Comparison of ENCODE assay signal across 8 mouse cellular contexts in the genomic region with DNA sequence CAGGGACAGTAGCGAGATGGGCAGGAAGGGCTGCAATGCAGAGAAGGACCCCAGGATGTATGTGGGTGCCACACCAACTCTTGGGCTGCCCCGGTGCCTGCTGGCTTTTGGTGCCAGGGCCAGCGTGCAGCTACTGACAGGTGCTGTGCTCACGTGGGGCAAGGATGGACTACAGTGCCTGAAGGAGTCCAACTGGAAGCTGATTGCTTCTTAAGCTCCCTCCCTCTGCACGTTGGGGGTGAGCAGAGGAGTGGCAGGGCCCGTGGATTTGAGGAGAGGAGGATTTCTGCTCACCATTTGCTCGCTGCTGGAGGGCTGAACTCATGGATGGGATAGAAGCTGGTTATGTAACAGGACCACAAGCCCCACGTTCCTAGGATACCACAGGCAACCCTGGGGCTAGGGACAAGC. TPM values are rescaled to one million over a fixed set of nuclear protein-coding genes. Genes with fewer than 3 reads are reported as not detected.
DNase-seq lines count a peak whose midpoint lies in the region; ATAC-seq and TF ChIP-seq lines count a peak whose summit lies in the region.

No protein-coding gene starts in this region.

- intact Hi-C loops in heart, adult 2 months (cut with DNase I), result no loop called here
- intact Hi-C loops in heart, postnatal 10 days (cut with DNase I), result loop anchor here (2.0 kb wide), 1 partner anchor 58 kb away; a partner anchor contains a TSS

- peak overlapping the region; percentile 81 for H3K9ac ChIP-seq in heart, adult 2 months (ENCODE audit: low read depth, low read length)
- no peak overlapping the region for H3K9ac ChIP-seq in intestine, postnatal 0 days (ENCODE audit: low read depth, low read length)
- peak overlapping the region; percentile 57 for H3K9ac ChIP-seq in liver, postnatal 0 days (replicated peaks)

- TF ChIP-seq CTCF in heart, adult 2 months (IDR thresholded peaks at IDR 0.05), result no peak
- TF ChIP-seq CTCF in G1E (IDR thresholded peaks at IDR 0.05; ENCODE audit: low read depth, low read length), result no peak
- TF ChIP-seq CTCF in intestine, postnatal 0 days (IDR thresholded peaks at IDR 0.05; ENCODE audit: low read depth), result no peak
- no peak for TF ChIP-seq CTCF in liver, postnatal 0 days (IDR thresholded peaks at IDR 0.05; ENCODE audit: low read depth)

- no peak for ATAC-seq in G1E (ENCODE audit: extremely low read depth, insufficient number of reproducible peaks, low FRiP score, poor library complexity, severe bottlenecking)
- ATAC-seq in intestine, postnatal 0 days, result peak; percentile 25; the same call in 1 of the 2 replicates
- peak; percentile 10 for ATAC-seq in liver, postnatal 0 days

- WGBS in heart, adult 2 months, result 13% methylated on average over 8 of the region's 8 CpGs
- WGBS in forebrain, embryonic 10.5 days, result 11% methylated on average over 8 of the region's 8 CpGs
- WGBS in intestine, postnatal 0 days, result 21% methylated on average over 8 of the region's 8 CpGs
- WGBS in liver, postnatal 0 days (ENCODE audit: insufficient replicate concordance), result 10% methylated on average over 8 of the region's 8 CpGs

- no peaks in the 10 kb centered on the region for H3K27me3 ChIP-seq in heart, adult 2 months (ENCODE audit: control insufficient read depth, insufficient read depth, low read length)
- H3K27me3 ChIP-seq in G1E (ENCODE audit: insufficient read depth, low read length), result no peaks in the 10 kb centered on the region
- H3K27me3 ChIP-seq in forebrain, embryonic 10.5 days (ENCODE audit: poor library complexity, severe bottlenecking), result peaks cover 26% of the 10 kb centered on the region
- H3K27me3 ChIP-seq in intestine, postnatal 0 days (replicated peaks; ENCODE audit: control insufficient read depth, insufficient read depth, low read length), result no peaks in the 10 kb centered on the region
- no peaks in the 10 kb centered on the region for H3K27me3 ChIP-seq in liver, postnatal 0 days (ENCODE audit: insufficient read depth, low read length)

- peak overlapping the region; percentile 59 for H3K4me3 ChIP-seq in heart, adult 2 months
- peak overlapping the region; percentile 69 for H3K4me3 ChIP-seq in G1E (ENCODE audit: low read depth, low read length)
- peak overlapping the region; percentile 41 for H3K4me3 ChIP-seq in forebrain, embryonic 10.5 days
- H3K4me3 ChIP-seq in intestine, postnatal 0 days (ENCODE audit: low read depth, low read length), result peak overlapping the region; percentile 21
- H3K4me3 ChIP-seq in liver, postnatal 0 days (ENCODE audit: low read depth, low read length), result peak overlapping the region; percentile 35

- peaks cover 24% of the 10 kb centered on the region for H3K4me1 ChIP-seq in heart, adult 2 months (ENCODE audit: control insufficient read depth, insufficient read depth, low read length)
- peaks cover 43% of the 10 kb centered on the region for H3K4me1 ChIP-seq in G1E (ENCODE audit: insufficient read depth, low read depth, low read length)
- peaks cover 33% of the 10 kb centered on the region for H3K4me1 ChIP-seq in forebrain, embryonic 10.5 days
- H3K4me1 ChIP-seq in intestine, postnatal 0 days (replicated peaks; ENCODE audit: control insufficient read depth, insufficient read depth, low read length), result no peaks in the 10 kb centered on the region
- H3K4me1 ChIP-seq in liver, postnatal 0 days (ENCODE audit: insufficient read depth), result peaks cover 25% of the 10 kb centered on the region

- H3K79me2 ChIP-seq in heart, adult 2 months (replicated peaks; ENCODE audit: control insufficient read depth, insufficient read depth, low read length), result no peaks in the 10 kb centered on the region

- peak overlapping the region; percentile 86 for H3K27ac ChIP-seq in heart, adult 2 months
- H3K27ac ChIP-seq in forebrain, embryonic 10.5 days, result peak overlapping the region; percentile 75
- peak overlapping the region; percentile 17; the same call in 1 of the 2 replicates for H3K27ac ChIP-seq in intestine, postnatal 0 days (ENCODE audit: low read depth, low read length)
- peak overlapping the region; percentile 79 for H3K27ac ChIP-seq in liver, postnatal 0 days (ENCODE audit: low read depth)

- TF ChIP-seq POLR2A in heart, adult 2 months (IDR thresholded peaks at IDR 0.05; ENCODE audit: insufficient read depth, low read depth, low read length), result no peak

- DNase-seq in heart, adult 2 months, result no peak
- DNase-seq in heart, postnatal 10 days, result no peak
- DNase-seq in G1E (ENCODE audit: low spot score), result no peak
- no peak for DNase-seq in forebrain, embryonic 10.5 days (ENCODE audit: extremely low spot score, low spot score)
- no peak for DNase-seq in liver, postnatal 0 days
- peak; percentile 77 to 80 for DNase-seq in right cerebral cortex, postnatal 36 days (ENCODE audit: low spot score in 2 of 2)
- no peak for DNase-seq in layer of hippocampus, adult 9-10 months (ENCODE audit: low spot score)

- peak; percentile 77; the same call in 1 of the 2 replicates for TF ChIP-seq EP300 in heart, adult 2 months (IDR thresholded peaks at IDR 0.05; ENCODE audit: insufficient read depth, low read depth, low read length)
- no peak for TF ChIP-seq EP300 in liver, postnatal 0 days (IDR thresholded peaks at IDR 0.05; ENCODE audit: low read depth)

- H3K4me2 ChIP-seq in intestine, postnatal 0 days (replicated peaks; ENCODE audit: low read depth), result peak overlapping the region; percentile 55
- peak overlapping the region; percentile 75 for H3K4me2 ChIP-seq in liver, postnatal 0 days (ENCODE audit: low read depth, low read length)

- peaks cover 18% of the 10 kb centered on the region for H3K36me3 ChIP-seq in heart, adult 2 months (ENCODE audit: control insufficient read depth, insufficient read depth, low read length)
- H3K36me3 ChIP-seq in G1E (replicated peaks), result peaks cover 2% of the 10 kb centered on the region
- 0 out of 2 replicates have a peak, but pooled peaks cover 3% of the 10 kb centered on the region for H3K36me3 ChIP-seq in forebrain, embryonic 10.5 days (replicated peaks)
- H3K36me3 ChIP-seq in intestine, postnatal 0 days (ENCODE audit: control insufficient read depth, insufficient read depth), result no peaks in the 10 kb centered on the region
- no peaks in the 10 kb centered on the region for H3K36me3 ChIP-seq in liver, postnatal 0 days (replicated peaks; ENCODE audit: insufficient read depth, low read length)

- H3K9me3 ChIP-seq in G1E (replicated peaks), result no peaks in the 10 kb centered on the region
- H3K9me3 ChIP-seq in forebrain, embryonic 10.5 days, result no peaks in the 10 kb centered on the region
- no peaks in the 10 kb centered on the region for H3K9me3 ChIP-seq in intestine, postnatal 0 days (ENCODE audit: control insufficient read depth)
- H3K9me3 ChIP-seq in liver, postnatal 0 days (ENCODE audit: low read length), result no peaks in the 10 kb centered on the region

RNA-seq across cellular contexts. Expression of a gene that starts 0.7 kb away (rescaled TPM):
- total RNA-seq in heart, adult 2 months (2021), result 100 to 1,000 TPM in 1 of 2 experiments, 10 to 100 TPM in 1; 46.7 to 127 TPM
- polyA plus RNA-seq in heart, adult 2 months (2012; rRNA removed), result 76.7 and 100 TPM in 2 replicates
- total RNA-seq in heart, postnatal 10 days (2021), result 10 to 100 TPM; 51.7 to 74.0 TPM
- total RNA-seq in G1E (2014; fragmentation: Nextera tagmentation) (23.2 and 28.1 TPM in 2 replicates), G1E (2017) (61.5 and 61.7 TPM in 2 replicates)
- polyA plus RNA-seq in G1E (2012), result 69.5 and 75.8 TPM in 2 replicates
- 13.5 and 13.7 TPM in 2 replicates for polyA plus RNA-seq in forebrain, embryonic 10.5 days (2016; fragmentation: Nextera tagmentation; extraction: Ambion mirVana)
- 13.4 and 16.0 TPM in 2 replicates for polyA plus RNA-seq in intestine, postnatal 0 days (2015; fragmentation: Nextera tagmentation; extraction: Ambion mirVana)
- polyA plus RNA-seq in liver, postnatal 0 days (2015; fragmentation: Nextera tagmentation; extraction: Ambion mirVana), result 14.0 and 16.3 TPM in 2 replicates

RNA-seq across cellular contexts. Expression of a gene that starts 55.6 kb away (rescaled TPM):
- 100 to 1,000 TPM; 101 to 114 TPM for total RNA-seq in heart, adult 2 months (2021)
- 39.4 and 49.7 TPM in 2 replicates for polyA plus RNA-seq in heart, adult 2 months (2012; rRNA removed)
- 10 to 100 TPM; 56.5 to 78.6 TPM for total RNA-seq in heart, postnatal 10 days (2021)
- total RNA-seq in G1E (2014; fragmentation: Nextera tagmentation) (30.4 and 32.3 TPM in 2 replicates), G1E (2017) (8.5 and 9.9 TPM in 2 replicates)
- 35.4 and 37.5 TPM in 2 replicates for polyA plus RNA-seq in G1E (2012)
- 20.1 and 20.3 TPM in 2 replicates for polyA plus RNA-seq in forebrain, embryonic 10.5 days (2016; fragmentation: Nextera tagmentation; extraction: Ambion mirVana)
- 19.8 and 22.1 TPM in 2 replicates for polyA plus RNA-seq in intestine, postnatal 0 days (2015; fragmentation: Nextera tagmentation; extraction: Ambion mirVana)
- 10.9 and 12.3 TPM in 2 replicates for polyA plus RNA-seq in liver, postnatal 0 days (2015; fragmentation: Nextera tagmentation; extraction: Ambion mirVana)

RNA-seq across cellular contexts. Expression of a gene that starts 57.6 kb away (rescaled TPM):
- 10 to 100 TPM; 25.7 to 27.3 TPM for total RNA-seq in heart, adult 2 months (2021)
- polyA plus RNA-seq in heart, adult 2 months (2012; rRNA removed), result 14.1 and 19.1 TPM in 2 replicates
- total RNA-seq in heart, postnatal 10 days (2021), result 10 to 100 TPM; 41.5 to 43.3 TPM
- total RNA-seq in G1E (2014; fragmentation: Nextera tagmentation), result 58.2 and 71.6 TPM in 2 replicates
- total RNA-seq in G1E (2017), result 114 and 115 TPM in 2 replicates
- 183 and 245 TPM in 2 replicates for polyA plus RNA-seq in G1E (2012)
- polyA plus RNA-seq in forebrain, embryonic 10.5 days (2016; fragmentation: Nextera tagmentation; extraction: Ambion mirVana), result 196 and 198 TPM in 2 replicates
- 20.6 and 21.9 TPM in 2 replicates for polyA plus RNA-seq in intestine, postnatal 0 days (2015; fragmentation: Nextera tagmentation; extraction: Ambion mirVana)
- polyA plus RNA-seq in liver, postnatal 0 days (2015; fragmentation: Nextera tagmentation; extraction: Ambion mirVana), result 31.3 and 38.0 TPM in 2 replicates

RNA-seq across cellular contexts. Expression of a gene that starts 58.1 kb away (rescaled TPM):
- 10 to 100 TPM; 65.5 to 74.9 TPM for total RNA-seq in heart, adult 2 months (2021)
- 30.9 and 35.9 TPM in 2 replicates for polyA plus RNA-seq in heart, adult 2 months (2012; rRNA removed)
- 10 to 100 TPM; 83.1 to 91.3 TPM for total RNA-seq in heart, postnatal 10 days (2021)
- total RNA-seq in G1E (2014; fragmentation: Nextera tagmentation) (37.5 and 39.8 TPM in 2 replicates), G1E (2017) (14.2 and 14.3 TPM in 2 replicates)
- 66.6 and 76.7 TPM in 2 replicates for polyA plus RNA-seq in G1E (2012)
- polyA plus RNA-seq in forebrain, embryonic 10.5 days (2016; fragmentation: Nextera tagmentation; extraction: Ambion mirVana), result 43.4 and 44.3 TPM in 2 replicates
- polyA plus RNA-seq in intestine, postnatal 0 days (2015; fragmentation: Nextera tagmentation; extraction: Ambion mirVana), result 5.6 and 7.3 TPM in 2 replicates
- 3.3 and 4.2 TPM in 2 replicates for polyA plus RNA-seq in liver, postnatal 0 days (2015; fragmentation: Nextera tagmentation; extraction: Ambion mirVana)

Comparison
In these comparisons a context has a peak if more than half of its experiments do, and no peak if none do; other contexts are left out.
1. DNase-seq: peak in right cerebral cortex, postnatal 36 days (2 of 2); none in heart, adult 2 months (0 of 2), heart, postnatal 10 days (0 of 2), G1E (single experiment), forebrain, embryonic 10.5 days (single experiment), liver, postnatal 0 days (single experiment) and layer of hippocampus, adult 9-10 months (single experiment).
2. H3K27ac ChIP-seq: peak in every context shown above with its lines; median percentile 86 in heart, adult 2 months; 79 in liver, postnatal 0 days; 75 in forebrain, embryonic 10.5 days; 17 in intestine, postnatal 0 days.
3. Peak in every context shown above with its lines, with median percentiles within 50 percentile points of each other: H3K4me3 ChIP-seq.